In the genomic region with DNA sequence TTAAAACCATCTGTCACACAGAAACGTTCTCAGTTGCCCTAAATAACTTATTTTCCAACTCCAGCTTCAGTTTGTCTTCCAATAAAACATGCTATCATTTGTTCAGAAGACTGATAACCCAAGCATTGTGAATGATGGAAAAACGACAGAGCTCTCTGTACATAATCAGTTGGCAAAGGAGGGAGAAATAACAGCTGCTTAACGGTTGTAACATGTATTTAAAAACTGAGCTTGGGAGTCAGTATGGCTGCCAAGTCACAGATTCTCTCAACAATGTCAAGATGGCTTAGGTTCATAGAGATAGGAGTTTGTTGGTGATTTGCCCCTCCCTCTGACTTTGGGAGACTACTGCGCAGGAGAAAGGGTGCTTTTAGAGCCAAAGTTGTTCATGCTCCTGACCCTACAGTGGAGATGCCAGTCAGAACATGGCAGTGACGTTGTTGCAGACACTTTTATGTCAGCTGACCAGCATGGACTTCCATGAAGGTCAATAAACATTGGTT, we compare ENCODE assay signal across 13 mouse cellular contexts.
"Had no signal": no experiment of that assay in that cellular context is flagged by ENCODE, and none has a peak within 500 bp of the region (broad histone marks: within the 10 kb centered on the region; RNA-seq: fewer than 3 reads in every experiment).

No protein-coding gene starts in this region.

- H3K4me1 ChIP-seq: liver, embryonic 13.5 days; megakaryocyte, embryonic 14.5 days; midbrain, embryonic 12.5 days; stomach, embryonic 15.5 days had no signal

- H3K36me3 ChIP-seq: liver, embryonic 13.5 days; midbrain, embryonic 12.5 days; stomach, embryonic 15.5 days had no signal

- DNase-seq: kidney, adult 8-10 months; kidney, postnatal 25 days; liver; liver, embryonic 13.5 days; liver, postnatal 0 days; right cerebral cortex, postnatal 14 days; thymus, adult 2 months; thymus, postnatal 25 days had no signal

- H3K4me2 ChIP-seq: liver, embryonic 13.5 days; midbrain, embryonic 12.5 days; stomach, embryonic 15.5 days had no signal

- H3K4me3 ChIP-seq: left cerebral cortex, adult 2 months; liver, embryonic 13.5 days; megakaryocyte, embryonic 14.5 days; midbrain, embryonic 12.5 days; stomach, embryonic 15.5 days had no signal

- H3K9me3 ChIP-seq: liver, embryonic 13.5 days; midbrain, embryonic 12.5 days; stomach, embryonic 15.5 days had no signal

- H3K9ac ChIP-seq: liver, embryonic 13.5 days; liver, postnatal 0 days; midbrain, embryonic 12.5 days; stomach, embryonic 15.5 days had no signal

- ATAC-seq: liver, postnatal 0 days had no signal

- H3K27ac ChIP-seq: left cerebral cortex, adult 2 months; liver, embryonic 13.5 days; macrophage; midbrain, embryonic 12.5 days; stomach, embryonic 15.5 days had no signal

- H3K27me3 ChIP-seq: liver, embryonic 13.5 days; megakaryocyte, embryonic 14.5 days; midbrain, embryonic 12.5 days; stomach, embryonic 15.5 days had no signal
